Mouse (Mus musculus): ENCODE results near the gene Cstb.
A peak's percentile ranks its signal among the peaks of the same experiment; 100 is the strongest.

The Cstb gene

GRCm38 (mm10) chr10:78462945-78463768 is 37.7 kb downstream of the Cstb start:
- no peak for DNase-seq

GRCm38 (mm10) chr10:78463769-78464167 is 38.3 kb downstream of the Cstb start:
- no peak for DNase-seq

- DNase-seq, result no peak
Observed at GRCm38 (mm10) chr10:78464201-78464791, 38.8 kb downstream of the Cstb start.

- DNase-seq, result peak; percentile 95
Observed at GRCm38 (mm10) chr10:78464792-78465207, 39.3 kb downstream of the Cstb start, which contains the start of gene Pdxk. Gene Pdxk (minus strand): TSS chr10:78464975.

GRCm38 (mm10) chr10:78465472-78465871 is 40.0 kb downstream of the Cstb start:
- DNase-seq, result peak in 1 of 2 experiments; percentile 22

GRCm38 (mm10) chr10:78466647-78467046 is 41.2 kb downstream of the Cstb start:
- DNase-seq, result no peak

GRCm38 (mm10) chr10:78467761-78468310 is 42.4 kb downstream of the Cstb start:
- DNase-seq, result no peak

- DNase-seq, result no peak
Observed at GRCm38 (mm10) chr10:78470582-78471313, 45.3 kb downstream of the Cstb start.

GRCm38 (mm10) chr10:78472046-78472445 is 46.6 kb downstream of the Cstb start:
- no peak for DNase-seq

- DNase-seq, result no peak
Observed at GRCm38 (mm10) chr10:78473434-78473833, 48.0 kb downstream of the Cstb start.

- DNase-seq, result no peak
Observed at GRCm38 (mm10) chr10:78474759-78475158, 49.3 kb downstream of the Cstb start.

- no peak for DNase-seq
Observed at GRCm38 (mm10) chr10:78476821-78477220, 51.4 kb downstream of the Cstb start.
